Mouse (Mus musculus): Measurements from ENCODE around the gene Taok3. TPM values are rescaled to one million over a fixed set of nuclear protein-coding genes. Genes with fewer than 3 reads are reported as not detected.

The Taok3 gene
- polyA plus RNA-seq, 1 experiment from 2014 or later: 35.2 TPM

- no peak for TF ChIP-seq CTCF (IDR thresholded peaks at IDR 0.05)
These were observed 14.2 kb upstream of the Taok3 start for GRCm38 (mm10) chr5:117105761-117106160.

GRCm38 (mm10) chr5:117108292-117108691 lies 11.6 kb upstream of the Taok3 start:
- no peak for TF ChIP-seq CTCF (IDR thresholded peaks at IDR 0.05)

More at GRCm38 (mm10) chr5:117105761-117106160, 14.2 kb upstream of the Taok3 start:
- in situ Hi-C loops (cut with MboI; ENCODE audit: low pct_unique_long_range_greater_than_20kb): no loop called here
- CTCF ChIA-PET: interaction anchor here (0.6 to 2.8 kb wide), 2 partner anchors 9 to 240 kb away, joined by 3 to 8 read pairs; no protein-coding TSS in a partner anchor
- DNase-seq (ENCODE audit: low read depth, low spot score): no peak
- H3K27me3 ChIP-seq: no peaks in the 10 kb centered on the region
- POLR2A ChIA-PET: no interaction called here
- no peak for ATAC-seq

GRCm38 (mm10) chr5:117108731-117109130 lies 11.2 kb upstream of the Taok3 start:
- no peak for TF ChIP-seq CTCF (IDR thresholded peaks at IDR 0.05)
- no peak for ATAC-seq
- CTCF ChIA-PET: interaction anchor here (2.0 kb wide), 1 partner anchor 196 kb away, joined by 4 read pairs; no protein-coding TSS in a partner anchor
- POLR2A ChIA-PET: no interaction called here
- H3K27me3 ChIP-seq: no peaks in the 10 kb centered on the region
- in situ Hi-C loops (cut with MboI; ENCODE audit: low pct_unique_long_range_greater_than_20kb): no loop called here
- DNase-seq (ENCODE audit: low read depth, low spot score): no peak

More at GRCm38 (mm10) chr5:117108292-117108691, 11.6 kb upstream of the Taok3 start:
- ATAC-seq (no peak), DNase-seq (ENCODE audit: low read depth, low spot score) (no peak)
- ChIA-PET POLR2A (no interaction called here), CTCF (no interaction called here)
- no peaks in the 10 kb centered on the region for H3K27me3 ChIP-seq
- in situ Hi-C loops (cut with MboI; ENCODE audit: low pct_unique_long_range_greater_than_20kb): no loop called here

GRCm38 (mm10) chr5:117109522-117109921 lies 10.4 kb upstream of the Taok3 start:
- ChIA-PET POLR2A (interaction anchor here (0.5 to 0.7 kb wide), 2 partner anchors 140 to 160 kb away, joined by 3 to 4 read pairs; no protein-coding TSS in a partner anchor), CTCF (interaction anchor here (2.0 kb wide), 1 partner anchor 195 kb away, joined by 4 read pairs; no protein-coding TSS in a partner anchor)
- in situ Hi-C loops (cut with MboI; ENCODE audit: low pct_unique_long_range_greater_than_20kb): no loop called here
- no peak for TF ChIP-seq CTCF (IDR thresholded peaks at IDR 0.05)
- ATAC-seq (no peak), DNase-seq (ENCODE audit: low read depth, low spot score) (no peak)
- no peaks in the 10 kb centered on the region for H3K27me3 ChIP-seq

- TF ChIP-seq CTCF (IDR thresholded peaks at IDR 0.05): no peak
- ATAC-seq (no peak), DNase-seq (ENCODE audit: low read depth, low spot score) (no peak)
- no peaks in the 10 kb centered on the region for H3K27me3 ChIP-seq
- in situ Hi-C loops (cut with MboI; ENCODE audit: low pct_unique_long_range_greater_than_20kb): loop anchor here (10.0 kb wide), 2 partner anchors 174 to 384 kb away; partner anchors contain the start of gene Pebp1
- POLR2A ChIA-PET: no interaction called here
- CTCF ChIA-PET: interaction anchor here (1.2 kb wide), 1 partner anchor 194 kb away, joined by 3 read pairs; no protein-coding TSS in a partner anchor
These were observed 8.7 kb upstream of the Taok3 start for GRCm38 (mm10) chr5:117111064-117111773.

GRCm38 (mm10) chr5:117111774-117112112 lies 8.2 kb upstream of the Taok3 start:
- H3K27me3 ChIP-seq: no peaks in the 10 kb centered on the region
- DNase-seq (ENCODE audit: low read depth, low spot score) (no peak), ATAC-seq (no peak)
- TF ChIP-seq CTCF (IDR thresholded peaks at IDR 0.05): no peak
- CTCF ChIA-PET: interaction anchor here (1.2 kb wide), 1 partner anchor 193 kb away, joined by 3 read pairs; no protein-coding TSS in a partner anchor
- in situ Hi-C loops (cut with MboI; ENCODE audit: low pct_unique_long_range_greater_than_20kb): loop anchor here (10.0 kb wide), 2 partner anchors 173 to 383 kb away; partner anchors contain the start of gene Pebp1
- POLR2A ChIA-PET: no interaction called here

GRCm38 (mm10) chr5:117113330-117113729 lies 6.6 kb upstream of the Taok3 start:
- in situ Hi-C loops (cut with MboI; ENCODE audit: low pct_unique_long_range_greater_than_20kb): loop anchor here (10.0 kb wide), 2 partner anchors 171 to 381 kb away; partner anchors contain the start of gene Pebp1
- no peaks in the 10 kb centered on the region for H3K27me3 ChIP-seq
- CTCF ChIA-PET: interaction anchor here (0.7 to 2.3 kb wide), 4 partner anchors 8 to 159 kb away, joined by 3 to 8 read pairs (median 3); no protein-coding TSS in a partner anchor
- ATAC-seq: no peak
- DNase-seq (ENCODE audit: low read depth, low spot score): no peak
- POLR2A ChIA-PET: no interaction called here
- no peak for TF ChIP-seq CTCF (IDR thresholded peaks at IDR 0.05)

- H3K27me3 ChIP-seq: no peaks in the 10 kb centered on the region
These were observed 5.2 kb upstream of the Taok3 start for GRCm38 (mm10) chr5:117114581-117115192.

GRCm38 (mm10) chr5:117115193-117115767 lies 4.6 kb upstream of the Taok3 start:
- no peaks in the 10 kb centered on the region for H3K27me3 ChIP-seq
- CTCF ChIA-PET: interaction anchor here (0.7 to 2.3 kb wide), 13 partner anchors 10 to 201 kb away, joined by 3 to 22 read pairs (median 4); partner anchors contain the start of gene Pebp1
- TF ChIP-seq CTCF (IDR thresholded peaks at IDR 0.05): no peak
- DNase-seq (ENCODE audit: low read depth, low spot score): no peak
- POLR2A ChIA-PET: interaction anchor here (0.7 to 1.0 kb wide), 3 partner anchors 45 to 172 kb away, joined by 3 to 4 read pairs (median 3); no protein-coding TSS in a partner anchor
- in situ Hi-C loops (cut with MboI; ENCODE audit: low pct_unique_long_range_greater_than_20kb): loop anchor here (5.0 to 10.0 kb wide), 3 partner anchors 170 to 380 kb away; partner anchors contain the start of gene Pebp1
- ATAC-seq: peak; percentile 28

More at GRCm38 (mm10) chr5:117114581-117115192, 5.2 kb upstream of the Taok3 start:
- CTCF ChIA-PET: interaction anchor here (0.8 to 2.3 kb wide), 8 partner anchors 9 to 202 kb away, joined by 3 to 22 read pairs (median 6); no protein-coding TSS in a partner anchor
- POLR2A ChIA-PET: interaction anchor here (0.7 to 1.0 kb wide), 3 partner anchors 45 to 172 kb away, joined by 3 to 4 read pairs (median 3); no protein-coding TSS in a partner anchor
- in situ Hi-C loops (cut with MboI; ENCODE audit: low pct_unique_long_range_greater_than_20kb): loop anchor here (5.0 to 10.0 kb wide), 3 partner anchors 170 to 380 kb away; partner anchors contain the start of gene Pebp1
- ATAC-seq (no peak), DNase-seq (ENCODE audit: low read depth, low spot score) (no peak)
- no peak for TF ChIP-seq CTCF (IDR thresholded peaks at IDR 0.05)

Measured in Patski (cell line).